Mouse (Mus musculus): ENCODE data around the gene Ccdc57. TPM values are rescaled to one million over a fixed set of nuclear protein-coding genes. Genes with fewer than 3 reads are reported as not detected.

Ccdc57 gene
- polyA plus RNA-seq, 1 experiment from 2014 or later, result 4.7 TPM

DNA sequence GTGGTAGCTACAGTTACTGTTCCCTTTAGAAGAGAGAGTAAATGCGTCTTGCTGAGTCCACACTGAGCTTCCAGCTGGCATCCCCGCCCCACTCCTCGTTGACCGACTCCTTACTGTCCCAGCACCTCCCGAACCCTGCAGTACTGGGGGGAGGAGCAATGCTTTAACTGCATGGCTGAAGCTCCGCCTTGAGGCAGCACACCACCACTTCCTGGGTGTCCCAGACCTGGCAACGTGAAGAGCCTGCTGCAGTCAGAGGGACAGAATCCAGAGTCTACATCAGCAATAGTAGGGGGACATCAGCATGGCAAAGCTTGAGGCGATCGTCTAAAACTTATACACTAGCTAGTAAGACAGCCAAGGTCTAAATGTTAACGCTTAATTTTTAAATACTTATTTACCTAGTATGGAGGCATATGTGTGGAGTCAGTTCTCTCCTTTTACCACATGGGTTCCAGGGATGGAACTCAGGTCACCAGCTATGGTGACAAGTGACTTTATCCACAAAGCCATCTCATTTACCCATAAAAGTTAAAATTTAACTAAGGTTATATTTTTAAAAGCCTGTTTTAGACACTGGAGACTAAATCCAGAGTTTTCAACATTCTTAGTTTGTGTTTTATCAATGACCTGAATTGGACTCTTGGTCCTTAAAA is 30.1 kb downstream of the Ccdc57 start:
- WGBS, result 47% methylated on average over 10 of the region's 10 CpGs

DNA sequence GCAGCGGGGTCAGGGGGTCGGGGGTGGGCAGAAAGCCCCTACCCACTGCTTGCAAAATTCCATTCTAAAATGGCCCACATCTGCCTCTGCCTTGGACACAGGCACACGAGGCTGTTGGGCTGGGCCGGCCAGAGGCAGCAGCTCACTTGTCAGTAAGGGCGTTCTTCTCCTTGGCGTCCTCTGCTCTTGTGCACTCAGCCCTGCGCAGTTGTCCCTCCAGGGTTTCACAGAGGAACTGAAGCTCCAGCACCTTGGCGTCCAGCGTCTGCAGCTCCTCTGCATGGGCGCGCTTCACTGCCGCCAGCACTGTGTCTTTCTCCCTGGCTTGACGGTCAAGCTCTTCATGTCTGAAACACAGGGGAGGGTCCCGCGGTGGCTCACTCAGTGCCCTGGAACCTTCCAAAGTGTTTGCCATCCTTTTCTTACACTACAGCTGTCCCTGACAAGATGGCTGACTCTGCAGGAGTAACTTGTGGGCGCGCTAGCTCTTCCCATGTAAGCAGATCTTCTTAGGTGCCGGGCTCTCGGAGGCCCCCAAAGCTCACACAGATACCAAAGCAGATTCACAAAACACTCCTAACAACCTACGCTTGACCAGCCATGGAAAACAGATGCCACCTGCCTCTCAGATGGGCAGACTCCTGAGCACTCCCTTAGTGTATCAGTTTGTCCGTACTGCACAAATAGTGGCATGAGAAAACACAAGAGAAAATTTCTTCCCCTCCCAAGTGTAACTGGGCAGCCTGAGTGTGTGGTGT is 30.8 kb downstream of the Ccdc57 start:
- H3K27ac ChIP-seq (ENCODE audit: low read depth, low read length), result no peak overlapping the region
- H3K9ac ChIP-seq (ENCODE audit: low read depth, low read length), result no peak overlapping the region
- H3K4me3 ChIP-seq (ENCODE audit: low read depth, low read length), result no peak overlapping the region
- no peaks in the 10 kb centered on the region for H3K9me3 ChIP-seq (ENCODE audit: control insufficient read depth, low read length)
- WGBS, result 83% methylated on average over 21 of the region's 21 CpGs
- ATAC-seq (ENCODE audit: low FRiP score), result no peak
- H3K4me2 ChIP-seq (replicated peaks; ENCODE audit: low read depth, low read length), result no peak overlapping the region
- no peaks in the 10 kb centered on the region for H3K36me3 ChIP-seq (ENCODE audit: control insufficient read depth, insufficient read depth, low read length)
- no peak for DNase-seq (ENCODE audit: low spot score)
- H3K4me1 ChIP-seq (replicated peaks; ENCODE audit: control insufficient read depth, insufficient read depth, low read length), result no peaks in the 10 kb centered on the region
- no peaks in the 10 kb centered on the region for H3K27me3 ChIP-seq (ENCODE audit: control insufficient read depth, insufficient read depth, low read length)

More for the DNA sequence above, 30.1 kb downstream of the Ccdc57 start:
- Histone ChIP-seq H3K27ac (ENCODE audit: low read depth, low read length) (no peak overlapping the region), H3K36me3 (ENCODE audit: control insufficient read depth, insufficient read depth, low read length) (no peaks in the 10 kb centered on the region), H3K27me3 (ENCODE audit: control insufficient read depth, insufficient read depth, low read length) (no peaks in the 10 kb centered on the region), H3K4me1 (replicated peaks; ENCODE audit: control insufficient read depth, insufficient read depth, low read length) (no peaks in the 10 kb centered on the region), H3K4me2 (replicated peaks; ENCODE audit: low read depth, low read length) (no peak overlapping the region), H3K9me3 (ENCODE audit: control insufficient read depth, low read length) (no peaks in the 10 kb centered on the region), H3K4me3 (ENCODE audit: low read depth, low read length) (no peak overlapping the region), H3K9ac (ENCODE audit: low read depth, low read length) (no peak overlapping the region)
- no peak for ATAC-seq (ENCODE audit: low FRiP score)
- DNase-seq (ENCODE audit: low spot score), result no peak

DNA sequence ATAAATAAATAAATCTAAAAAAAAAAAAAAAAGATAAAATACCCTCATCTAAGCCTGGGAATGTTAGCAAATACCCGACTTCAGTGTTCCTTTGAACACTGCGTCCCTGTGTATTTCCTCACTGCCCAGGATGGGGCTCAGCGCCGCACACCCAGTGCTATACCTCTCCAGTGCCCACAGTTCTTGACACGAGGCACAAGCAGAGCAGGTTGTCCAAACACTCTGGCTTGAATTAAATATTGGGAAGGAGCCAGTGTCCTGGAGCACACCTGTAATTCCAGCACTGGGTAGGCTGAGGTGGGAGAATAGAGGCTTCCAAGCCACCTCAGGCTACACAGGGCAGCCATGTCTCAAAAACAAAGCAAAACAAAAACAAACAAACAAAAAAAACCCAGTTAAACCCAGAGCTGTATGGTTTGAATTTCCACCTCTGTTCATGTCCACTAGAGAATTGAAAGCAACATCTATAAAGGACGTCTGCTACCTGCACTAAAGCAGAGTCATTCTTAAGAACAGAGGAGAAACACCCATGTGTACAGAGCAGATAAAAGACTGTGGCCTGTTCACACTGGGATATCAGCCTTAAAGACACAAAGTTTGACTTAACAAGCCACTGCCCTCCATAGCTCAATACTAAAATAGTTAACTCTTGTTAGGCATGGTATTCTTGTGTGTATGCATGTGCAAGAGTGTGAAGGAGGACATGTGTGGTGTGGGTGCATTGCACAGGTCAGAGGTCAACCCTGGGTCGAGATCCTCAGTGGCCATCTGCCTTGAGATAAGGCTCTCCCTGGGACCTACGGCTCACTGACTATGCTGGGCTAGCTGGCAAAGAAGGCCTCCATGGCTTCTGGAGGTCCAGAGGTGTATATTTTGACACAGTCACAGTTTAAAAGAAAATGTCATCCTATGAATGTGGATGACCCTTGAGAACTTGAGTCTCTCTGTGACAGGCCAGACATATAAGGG is 32.1 kb downstream of the Ccdc57 start:
- Histone ChIP-seq H3K4me2 (replicated peaks; ENCODE audit: low read depth, low read length) (no peak overlapping the region), H3K4me1 (replicated peaks; ENCODE audit: control insufficient read depth, insufficient read depth, low read length) (no peaks in the 10 kb centered on the region), H3K27me3 (ENCODE audit: control insufficient read depth, insufficient read depth, low read length) (no peaks in the 10 kb centered on the region), H3K4me3 (ENCODE audit: low read depth, low read length) (no peak overlapping the region), H3K9ac (ENCODE audit: low read depth, low read length) (no peak overlapping the region), H3K27ac (ENCODE audit: low read depth, low read length) (no peak overlapping the region), H3K9me3 (ENCODE audit: control insufficient read depth, low read length) (no peaks in the 10 kb centered on the region), H3K36me3 (ENCODE audit: control insufficient read depth, insufficient read depth, low read length) (no peaks in the 10 kb centered on the region)
- WGBS, result 90% methylated on average over 8 of the region's 8 CpGs
- no peak for ATAC-seq (ENCODE audit: low FRiP score)
- DNase-seq (ENCODE audit: low spot score), result no peak

DNA sequence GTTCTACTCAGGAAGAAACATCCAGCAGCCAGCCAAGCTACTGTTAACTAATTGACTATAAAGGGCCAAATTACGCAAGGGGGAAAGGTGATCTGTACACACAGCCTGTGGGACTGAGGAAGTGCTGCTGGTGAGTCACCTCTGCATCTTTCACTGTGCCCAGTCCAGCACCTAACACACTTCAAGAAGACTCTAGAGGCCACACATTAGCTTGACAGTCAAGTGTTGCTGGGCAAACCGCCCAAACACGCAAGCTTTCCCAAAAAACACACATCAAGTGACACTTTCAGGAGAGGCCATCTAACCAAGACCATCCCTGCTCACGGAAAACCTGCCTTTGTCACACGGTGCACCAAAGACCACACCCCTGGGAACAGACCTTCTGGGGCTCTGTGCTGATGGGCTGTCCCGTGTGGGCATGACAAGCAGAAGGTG is 34.5 kb downstream of the Ccdc57 start:
- Histone ChIP-seq H3K9ac (ENCODE audit: low read depth, low read length) (no peak overlapping the region), H3K4me1 (replicated peaks; ENCODE audit: control insufficient read depth, insufficient read depth, low read length) (no peaks in the 10 kb centered on the region), H3K27me3 (ENCODE audit: control insufficient read depth, insufficient read depth, low read length) (no peaks in the 10 kb centered on the region), H3K4me2 (replicated peaks; ENCODE audit: low read depth, low read length) (no peak overlapping the region), H3K36me3 (ENCODE audit: control insufficient read depth, insufficient read depth, low read length) (no peaks in the 10 kb centered on the region), H3K27ac (ENCODE audit: low read depth, low read length) (no peak overlapping the region), H3K4me3 (ENCODE audit: low read depth, low read length) (no peak overlapping the region), H3K9me3 (ENCODE audit: control insufficient read depth, low read length) (no peaks in the 10 kb centered on the region)
- DNase-seq (ENCODE audit: low spot score) (no peak), ATAC-seq (ENCODE audit: low FRiP score) (no peak)
- WGBS, result 92% methylated on average over 6 of the region's 6 CpGs

DNA sequence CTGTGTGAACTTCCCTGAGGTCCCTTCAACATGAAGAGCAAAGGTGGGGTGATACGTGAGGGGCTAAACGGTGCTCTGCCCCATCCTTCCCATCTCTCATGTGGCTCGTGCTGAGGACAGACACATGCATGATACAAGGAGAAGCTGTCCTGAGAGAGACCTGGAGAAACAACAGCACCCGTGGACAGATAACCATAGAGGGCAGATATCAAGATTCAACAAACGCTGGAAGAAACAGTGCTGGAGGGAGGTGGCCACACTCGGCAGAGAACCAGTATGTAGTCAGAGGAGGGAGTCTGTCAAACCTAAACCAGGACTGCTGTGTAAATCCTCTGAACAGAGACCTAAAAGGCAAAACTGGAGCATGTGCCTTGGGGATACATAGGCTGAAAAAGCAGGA is 37.2 kb downstream of the Ccdc57 start:
- H3K36me3 ChIP-seq (ENCODE audit: control insufficient read depth, insufficient read depth, low read length), result no peaks in the 10 kb centered on the region; the same call in 1 of the 2 replicates
- no peak for ATAC-seq (ENCODE audit: low FRiP score)
- no peak overlapping the region for H3K4me2 ChIP-seq (replicated peaks; ENCODE audit: low read depth, low read length)
- H3K9ac ChIP-seq (ENCODE audit: low read depth, low read length), result no peak overlapping the region
- WGBS, result 89% methylated on average over 6 of the region's 6 CpGs
- no peaks in the 10 kb centered on the region for H3K4me1 ChIP-seq (replicated peaks; ENCODE audit: control insufficient read depth, insufficient read depth, low read length)
- no peak overlapping the region for H3K4me3 ChIP-seq (ENCODE audit: low read depth, low read length)
- H3K27ac ChIP-seq (ENCODE audit: low read depth, low read length), result no peak overlapping the region
- no peak for DNase-seq (ENCODE audit: low spot score)
- H3K9me3 ChIP-seq (ENCODE audit: control insufficient read depth, low read length), result no peaks in the 10 kb centered on the region
- no peaks in the 10 kb centered on the region for H3K27me3 ChIP-seq (ENCODE audit: control insufficient read depth, insufficient read depth, low read length)

DNA sequence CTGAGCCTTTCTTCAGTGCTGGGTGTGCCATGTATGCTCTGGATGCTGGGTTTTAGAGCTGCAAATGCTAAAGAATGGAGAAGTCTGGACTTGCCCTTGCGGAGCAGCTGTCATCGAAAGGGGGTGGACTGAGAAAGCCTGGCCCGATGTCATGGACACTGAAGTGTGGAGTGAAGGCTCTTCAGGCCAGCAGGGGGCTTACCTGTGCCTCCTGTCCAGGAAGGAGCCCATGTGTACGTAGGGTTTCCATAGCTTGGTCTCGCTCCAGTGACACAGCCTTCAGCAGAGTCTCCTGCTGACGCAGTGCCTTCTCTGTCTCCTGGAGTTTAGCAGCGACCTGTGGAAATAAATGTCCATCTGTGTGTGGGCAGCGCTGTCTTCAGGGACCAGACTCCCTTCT is 38.3 kb downstream of the Ccdc57 start:
- H3K9me3 ChIP-seq (ENCODE audit: control insufficient read depth, low read length), result no peaks in the 10 kb centered on the region
- H3K4me3 ChIP-seq (ENCODE audit: low read depth, low read length), result no peak overlapping the region
- no peaks in the 10 kb centered on the region; the same call in 1 of the 2 replicates for H3K36me3 ChIP-seq (ENCODE audit: control insufficient read depth, insufficient read depth, low read length)
- 92% methylated on average over 8 of the region's 8 CpGs for WGBS
- no peak overlapping the region for H3K9ac ChIP-seq (ENCODE audit: low read depth, low read length)
- H3K4me1 ChIP-seq (replicated peaks; ENCODE audit: control insufficient read depth, insufficient read depth, low read length), result no peaks in the 10 kb centered on the region
- H3K4me2 ChIP-seq (replicated peaks; ENCODE audit: low read depth, low read length), result no peak overlapping the region
- H3K27ac ChIP-seq (ENCODE audit: low read depth, low read length), result no peak overlapping the region
- ATAC-seq (ENCODE audit: low FRiP score), result no peak
- H3K27me3 ChIP-seq (ENCODE audit: control insufficient read depth, insufficient read depth, low read length), result no peaks in the 10 kb centered on the region
- no peak for DNase-seq (ENCODE audit: low spot score)

DNA sequence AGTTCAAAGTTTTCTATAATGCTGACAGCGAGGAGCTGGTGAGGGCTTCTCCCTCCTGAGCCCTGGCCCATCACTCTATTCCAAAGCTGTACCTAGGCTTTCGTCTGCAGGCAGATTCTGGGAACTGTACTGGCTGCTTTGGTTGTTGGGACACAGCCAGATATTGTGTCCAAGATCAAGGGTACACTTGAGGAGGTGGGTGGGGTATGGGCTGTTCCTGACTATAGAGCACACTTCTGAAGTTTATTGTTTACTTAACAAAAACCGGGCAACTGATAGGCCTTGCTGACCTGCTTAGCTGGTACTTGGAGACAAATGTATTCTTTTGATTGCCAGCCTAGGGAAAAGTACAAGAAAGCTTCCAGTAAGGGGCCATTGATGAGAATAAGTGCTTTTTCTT is 43.5 kb downstream of the Ccdc57 start:
- no peaks in the 10 kb centered on the region; the same call in 1 of the 2 replicates for H3K9me3 ChIP-seq (ENCODE audit: control insufficient read depth, low read length)
- no peaks in the 10 kb centered on the region for H3K4me1 ChIP-seq (replicated peaks; ENCODE audit: control insufficient read depth, insufficient read depth, low read length)
- H3K36me3 ChIP-seq (ENCODE audit: control insufficient read depth, insufficient read depth, low read length), result no peaks in the 10 kb centered on the region; the same call in 1 of the 2 replicates
- no peaks in the 10 kb centered on the region for H3K27me3 ChIP-seq (ENCODE audit: control insufficient read depth, insufficient read depth, low read length)
- no peak overlapping the region for H3K9ac ChIP-seq (ENCODE audit: low read depth, low read length)
- H3K4me2 ChIP-seq (replicated peaks; ENCODE audit: low read depth, low read length), result no peak overlapping the region
- no peak overlapping the region for H3K27ac ChIP-seq (ENCODE audit: low read depth, low read length)
- 89% methylated on average over 3 of the region's 3 CpGs for WGBS
- ATAC-seq (ENCODE audit: low FRiP score) (no peak), DNase-seq (ENCODE audit: low spot score) (no peak)
- no peak overlapping the region for H3K4me3 ChIP-seq (ENCODE audit: low read depth, low read length)

DNA sequence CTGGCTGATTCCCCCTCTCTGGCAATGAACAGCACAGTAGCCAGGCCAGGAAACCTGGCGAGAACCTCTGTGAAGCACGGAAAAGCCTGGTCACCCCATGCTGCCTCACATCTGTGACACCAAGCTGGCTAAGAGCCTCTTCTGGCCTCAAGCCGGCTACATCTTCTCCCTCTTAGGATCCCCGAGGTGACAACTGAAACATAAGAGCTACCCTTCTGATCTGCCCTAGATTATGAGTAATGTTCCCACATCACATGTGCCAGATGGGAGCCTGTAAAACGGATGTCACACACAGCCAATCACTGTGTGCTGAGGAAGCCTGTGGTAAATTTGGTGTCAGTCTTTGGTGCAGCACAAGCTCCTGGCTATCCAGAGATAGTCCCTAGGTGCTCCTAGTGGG is 44.0 kb downstream of the Ccdc57 start:
- Histone ChIP-seq H3K4me3 (ENCODE audit: low read depth, low read length) (no peak overlapping the region), H3K9ac (ENCODE audit: low read depth, low read length) (no peak overlapping the region), H3K9me3 (ENCODE audit: control insufficient read depth, low read length) (no peaks in the 10 kb centered on the region; the same call in 1 of the 2 replicates), H3K27ac (ENCODE audit: low read depth, low read length) (no peak overlapping the region), H3K4me2 (replicated peaks; ENCODE audit: low read depth, low read length) (no peak overlapping the region), H3K36me3 (ENCODE audit: control insufficient read depth, insufficient read depth, low read length) (no peaks in the 10 kb centered on the region; the same call in 1 of the 2 replicates), H3K4me1 (replicated peaks; ENCODE audit: control insufficient read depth, insufficient read depth, low read length) (no peaks in the 10 kb centered on the region), H3K27me3 (ENCODE audit: control insufficient read depth, insufficient read depth, low read length) (no peaks in the 10 kb centered on the region)
- WGBS, result 89% methylated on average over 5 of the region's 5 CpGs
- no peak for DNase-seq (ENCODE audit: low spot score)
- no peak for ATAC-seq (ENCODE audit: low FRiP score)
